Mouse (Mus musculus) embryonic fibroblast, embryonic 13.5 days (primary cell): ENCODE data around the gene Itpa.

Experiments used
- CTCF ChIP-seq: IDR thresholded peaks from 2 replicates; pipeline ENCODE4 v1.5.1; 2011; ENCODE audit warnings: mild to moderate bottlenecking, control low read depth, low read length, moderate library complexity, borderline replicate concordance; ENCODE audit not compliant: insufficient read depth
- POLR2A ChIP-seq: IDR thresholded peaks from 2 replicates; pipeline ENCODE4 v1.6.1; 2011; ENCODE audit warnings: low read depth, mild to moderate bottlenecking, control low read depth, low read length, moderate library complexity

GRCm38 (mm10) chr2:130677211-130677610 is 9.8 kb downstream of the Itpa start:
- TF ChIP-seq CTCF (no peak), POLR2A (no peak)
